7 mouse cellular contexts compared by ENCODE assay signal in the genomic region with DNA sequence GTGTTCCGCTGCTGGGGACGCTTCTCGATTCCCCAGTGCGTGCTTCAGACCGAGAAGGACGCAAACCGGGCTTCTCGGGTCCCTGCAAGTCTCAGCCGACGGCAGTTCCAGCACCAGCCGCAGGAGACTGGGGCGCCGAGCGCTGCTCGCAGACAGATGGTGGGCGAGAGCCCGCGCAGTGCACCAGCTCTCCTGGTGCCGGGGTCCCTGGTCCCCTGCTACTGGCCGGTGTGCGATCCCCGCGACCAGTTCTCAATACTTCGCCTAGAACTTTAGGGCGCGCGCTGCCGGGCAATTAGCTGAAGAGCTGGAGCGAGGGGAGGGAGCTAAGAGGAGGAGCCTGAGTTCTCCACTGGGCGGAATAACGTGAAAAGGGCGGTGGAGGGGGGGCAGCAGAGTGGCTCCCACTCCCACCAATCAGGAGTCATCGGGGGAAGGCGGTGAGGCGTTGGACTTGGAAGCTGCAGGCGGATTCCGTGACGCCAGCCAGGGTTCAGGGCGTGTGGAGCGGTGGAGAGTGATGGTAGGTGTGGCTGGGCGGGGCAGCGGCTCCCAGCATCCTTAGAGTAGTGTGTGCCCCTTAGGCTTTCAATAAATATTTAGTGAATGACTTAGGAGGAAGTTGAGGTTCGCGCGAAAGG. TPM values are rescaled to one million over a fixed set of nuclear protein-coding genes. Genes with fewer than 3 reads are reported as not detected.
DNase-seq lines count a peak whose midpoint lies in the region; ATAC-seq lines count a peak whose summit lies in the region.

TSS of gene Osbpl3 (minus strand) at position 373 of the 641 bp plus-strand sequence.

- H3K9ac ChIP-seq in embryonic facial prominence, embryonic 12.5 days, result peak within 1 kb of the TSS; percentile 75
- H3K9ac ChIP-seq in limb, embryonic 11.5 days (ENCODE audit: low read length), result peak within 1 kb of the TSS; percentile 74
- H3K9ac ChIP-seq in midbrain, embryonic 14.5 days (replicated peaks; ENCODE audit: low read length), result peak within 1 kb of the TSS; percentile 64

- ATAC-seq in embryonic facial prominence, embryonic 12.5 days (ENCODE audit: insufficient number of reproducible peaks, insufficient read depth, low FRiP score, low TSS enrichment), result peak; percentile 97
- peak; percentile 94 for ATAC-seq in limb, embryonic 11.5 days (ENCODE audit: insufficient number of reproducible peaks, low FRiP score, low TSS enrichment, low read depth)
- peak; percentile 92 for ATAC-seq in midbrain, embryonic 14.5 days (ENCODE audit: low FRiP score, low TSS enrichment)

- H3K4me3 ChIP-seq in embryonic facial prominence, embryonic 12.5 days, result peak within 1 kb of the TSS; percentile 67
- peak within 1 kb of the TSS; percentile 74 for H3K4me3 ChIP-seq in limb, embryonic 11.5 days (ENCODE audit: low read depth, low read length)
- peak within 1 kb of the TSS; percentile 58 for H3K4me3 ChIP-seq in midbrain, embryonic 14.5 days (replicated peaks; ENCODE audit: low read depth, low read length)

- peaks cover 20% of the 10 kb centered on the region for H3K4me1 ChIP-seq in embryonic facial prominence, embryonic 12.5 days
- H3K4me1 ChIP-seq in limb, embryonic 11.5 days (ENCODE audit: control insufficient read depth, insufficient read depth, low read length), result peaks cover 4% of the 10 kb centered on the region; the same call in 1 of the 2 replicates
- H3K4me1 ChIP-seq in midbrain, embryonic 14.5 days (ENCODE audit: control insufficient read depth, insufficient read depth, low read length), result peaks cover 8% of the 10 kb centered on the region; the same call in 1 of the 2 replicates

- under 1% methylated on average over 45 of the region's 45 CpGs for WGBS in embryonic facial prominence, embryonic 12.5 days
- under 1% methylated on average over 45 of the region's 45 CpGs for WGBS in limb, embryonic 11.5 days
- under 1% methylated on average over 45 of the region's 45 CpGs for WGBS in midbrain, embryonic 14.5 days

- no peaks in the 10 kb centered on the region for H3K27me3 ChIP-seq in embryonic facial prominence, embryonic 12.5 days
- no peaks in the 10 kb centered on the region for H3K27me3 ChIP-seq in limb, embryonic 11.5 days (ENCODE audit: control insufficient read depth, insufficient read depth, low read length)
- no peaks in the 10 kb centered on the region for H3K27me3 ChIP-seq in midbrain, embryonic 14.5 days (ENCODE audit: control insufficient read depth, insufficient read depth, low read length)

- peak within 1 kb of the TSS; percentile 93 for H3K4me2 ChIP-seq in embryonic facial prominence, embryonic 12.5 days (replicated peaks)
- peak within 1 kb of the TSS; percentile 93 for H3K4me2 ChIP-seq in limb, embryonic 11.5 days (ENCODE audit: low read depth, severe bottlenecking)
- peak within 1 kb of the TSS; percentile 95 for H3K4me2 ChIP-seq in midbrain, embryonic 14.5 days (ENCODE audit: low read length)

- peak within 1 kb of the TSS; percentile 86 for H3K27ac ChIP-seq in embryonic facial prominence, embryonic 12.5 days
- H3K27ac ChIP-seq in limb, embryonic 11.5 days (replicated peaks; ENCODE audit: low read depth, low read length), result peak within 1 kb of the TSS; percentile 42; the same call in 1 of the 2 replicates
- H3K27ac ChIP-seq in midbrain, embryonic 14.5 days (replicated peaks; ENCODE audit: low read depth, low read length), result peak within 1 kb of the TSS; percentile 45

- H3K9me3 ChIP-seq in embryonic facial prominence, embryonic 12.5 days, result no peaks in the 10 kb centered on the region
- no peaks in the 10 kb centered on the region for H3K9me3 ChIP-seq in limb, embryonic 11.5 days (ENCODE audit: control insufficient read depth, low read length)
- H3K9me3 ChIP-seq in midbrain, embryonic 14.5 days (ENCODE audit: control insufficient read depth, low read length), result no peaks in the 10 kb centered on the region

- no peaks in the 10 kb centered on the region for H3K36me3 ChIP-seq in embryonic facial prominence, embryonic 12.5 days
- no peaks in the 10 kb centered on the region for H3K36me3 ChIP-seq in limb, embryonic 11.5 days (ENCODE audit: control insufficient read depth, insufficient read depth, low read length)
- no peaks in the 10 kb centered on the region for H3K36me3 ChIP-seq in midbrain, embryonic 14.5 days (ENCODE audit: control insufficient read depth, insufficient read depth, low read length)

- peak; percentile 94 for DNase-seq in adrenal gland, postnatal 14 days
- DNase-seq in heart, adult 11 months, result peak; percentile 99
- DNase-seq in kidney, adult 18-20 months, result peak; percentile 91
- peak; percentile 94 for DNase-seq in limb, embryonic 11.5 days (ENCODE audit: low spot score)
- DNase-seq in midbrain, embryonic 14.5 days, result peak; percentile 91
- peak; percentile 24 to 47 for DNase-seq in spleen, adult 18-20 months

RNA-seq across cellular contexts. Expression of gene Osbpl3, which starts in this region (rescaled TPM):
- 35.9 and 37.4 TPM in 2 replicates for total RNA-seq in adrenal gland, postnatal 14 days (2021)
- 12.0 and 12.7 TPM in 2 replicates for polyA plus RNA-seq in embryonic facial prominence, embryonic 12.5 days (2016; fragmentation: Nextera tagmentation; extraction: Ambion mirVana)
- polyA plus RNA-seq in limb, embryonic 11.5 days (2014; fragmentation: Nextera tagmentation; extraction: Ambion mirVana), result 9.1 and 9.8 TPM in 2 replicates
- 4.2 and 5.5 TPM in 2 replicates for polyA plus RNA-seq in midbrain, embryonic 14.5 days (2014; fragmentation: Nextera tagmentation; extraction: Ambion mirVana)

Comparison
In these comparisons a context has a peak if more than half of its experiments do, and no peak if none do; other contexts are left out.
1. Peak in every context shown above with its lines: DNase-seq, ATAC-seq, H3K4me3 ChIP-seq and H3K27ac ChIP-seq.
2. DNase-seq: peak in every context shown above with its lines; median percentile 99 in heart, adult 11 months; 94 in adrenal gland, postnatal 14 days; 94 in limb, embryonic 11.5 days; 91 in kidney, adult 18-20 months; 91 in midbrain, embryonic 14.5 days; 36 in spleen, adult 18-20 months.